Mouse (Mus musculus) midbrain, embryonic 16.5 days (tissue): Measurements from ENCODE around the gene Olfr314. TPM values are rescaled to one million over a fixed set of nuclear protein-coding genes. Genes with fewer than 3 reads are reported as not detected.
"Not testable (repeated sequence)": the region's sequence is repeated elsewhere in the genome, so short reads cannot be mapped to it uniquely, and the experiment has no call there.

ENCODE experiments used
- ATAC-seq: fragments of 200-750 bp; cut with Nextera tagmentation; 2 replicates; pipeline ENCODE4 v1.8.0; 2017; ENCODE audit warnings: moderate TSS enrichment
- H3K27ac ChIP-seq: fragments of 300-500 bp; sonication (generic); 2 replicates; pipeline ENCODE4 v1.5.1; 2014; ENCODE audit warnings: mild to moderate bottlenecking, low read length, mixed read lengths
- H3K27me3 ChIP-seq: fragments of 300-500 bp; sonication (generic); 2 replicates; pipeline ENCODE4 v1.6.1; 2014; ENCODE audit warnings: low read depth, low read length, mixed read lengths; ENCODE audit not compliant: control insufficient read depth, insufficient read depth
- H3K36me3 ChIP-seq: fragments of 300-500 bp; sonication (generic); 2 replicates; pipeline ENCODE4 v1.6.1; 2014; ENCODE audit warnings: mild to moderate bottlenecking, low read length, moderate library complexity, mixed read lengths; ENCODE audit not compliant: control insufficient read depth, insufficient read depth
- H3K4me1 ChIP-seq: fragments of 300-500 bp; sonication (generic); 2 replicates; pipeline ENCODE4 v1.6.1; 2014; ENCODE audit warnings: mild to moderate bottlenecking, low read length, mixed read lengths; ENCODE audit not compliant: control insufficient read depth, insufficient read depth
- H3K4me2 ChIP-seq: fragments of 300-500 bp; sonication (generic); 2 replicates; pipeline ENCODE4 v1.6.1; 2014; ENCODE audit warnings: mild to moderate bottlenecking, low read length, mixed read lengths
- H3K4me3 ChIP-seq: fragments of 300-500 bp; sonication (generic); 2 replicates; pipeline ENCODE4 v1.5.1; 2014; ENCODE audit warnings: low read depth, mild to moderate bottlenecking, low read length, moderate library complexity, mixed read lengths
- H3K9ac ChIP-seq: fragments of 300-500 bp; sonication (generic); 2 replicates; pipeline ENCODE4 v1.6.1; 2014; ENCODE audit warnings: low read depth, low read length, mixed read lengths
- H3K9me3 ChIP-seq: fragments of 300-500 bp; sonication (generic); replicated peaks from 2 replicates; pipeline ENCODE4 v1.6.1; 2014; ENCODE audit warnings: mild to moderate bottlenecking, low read length, mixed read lengths; ENCODE audit not compliant: control insufficient read depth, poor library complexity, severe bottlenecking
- WGBS: fragments of 180-500 bp; shearing (Covaris S2); extraction: QIAGEN DNeasy Blood & Tissue Kit; methylation state at CpG from one replicate; pipeline ENCODE4 v1.1.7; 2014; 5-methylcytosine and 5-hydroxymethylcytosine counted together
- polyA plus RNA-seq: library from polyadenylated mRNA; unstranded; fragments of >200 nt; fragmentation: Nextera tagmentation; extraction: Ambion mirVana; gene quantifications from 2 replicates; pipeline ENCODE4 v1.2.1, GENCODE M21; 2015

Gene Olfr314
- polyA plus RNA-seq, 1 experiment from 2014 or later, result not detected

DNA sequence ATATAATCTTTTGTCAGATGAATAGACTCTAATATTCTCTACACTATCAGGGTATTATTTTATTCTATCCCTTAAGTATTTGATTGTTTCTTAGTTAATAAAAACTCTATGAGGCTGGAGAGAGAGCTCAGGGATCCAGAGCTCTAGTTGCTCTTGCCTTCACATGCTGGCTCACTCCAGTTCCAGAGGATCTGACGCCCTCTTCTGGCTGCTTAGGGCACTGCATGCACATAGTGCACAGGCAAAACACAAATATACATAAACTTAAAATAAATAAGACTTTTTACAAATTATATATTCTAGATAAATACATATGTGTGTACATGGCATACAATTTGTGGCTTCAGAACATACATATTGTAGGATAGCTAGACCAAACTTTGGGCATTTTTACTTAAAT, 29.2 kb downstream of the Olfr314 start:
- ATAC-seq, result no peak
- Histone ChIP-seq H3K36me3 (no peaks in the 10 kb centered on the region), H3K4me3 (no peak overlapping the region), H3K9me3 (no peaks in the 10 kb centered on the region), H3K27me3 (no peaks in the 10 kb centered on the region), H3K4me1 (no peaks in the 10 kb centered on the region), H3K9ac (no peak overlapping the region), H3K27ac (no peak overlapping the region), H3K4me2 (no peak overlapping the region)
- WGBS, result 0% methylated on average over 1 of the region's 1 CpGs

DNA sequence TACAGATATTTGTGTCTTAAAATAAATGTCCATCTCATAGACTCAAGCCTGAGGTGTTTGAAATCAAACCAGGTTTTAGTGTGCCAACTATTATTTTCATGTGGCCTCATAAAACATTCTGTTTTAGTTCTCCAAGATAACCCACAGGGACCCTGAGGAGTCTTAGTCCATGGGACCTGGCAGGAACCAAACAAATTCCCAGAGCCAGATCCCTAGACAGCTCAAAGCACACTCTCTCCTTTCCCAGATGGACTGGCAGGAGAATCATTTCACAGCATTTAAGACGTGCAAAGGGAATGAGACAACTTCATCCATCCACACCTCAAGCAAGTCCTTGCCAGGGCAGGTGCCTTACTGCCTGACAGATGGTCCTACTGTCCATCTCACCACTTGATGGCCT, 31.9 kb downstream of the Olfr314 start, which contains the start of gene Olfr313:
Gene Olfr313, plus strand, starts transcription at position 301 of the 400 bp plus-strand sequence.
- H3K4me2 ChIP-seq, H3K27ac ChIP-seq, H3K9ac ChIP-seq, H3K36me3 ChIP-seq, H3K27me3 ChIP-seq, H3K4me1 ChIP-seq, H3K9me3 ChIP-seq, H3K4me3 ChIP-seq, ATAC-seq: not testable (repeated sequence)
- 64% methylated on average over 1 of the region's 1 CpGs for WGBS

- Histone ChIP-seq H3K4me1 (no peaks in the 10 kb centered on the region), H3K27me3 (no peaks in the 10 kb centered on the region), H3K9me3 (no peaks in the 10 kb centered on the region), H3K27ac (no peak overlapping the region), H3K4me3 (no peak overlapping the region), H3K9ac (no peak overlapping the region), H3K36me3 (no peaks in the 10 kb centered on the region), H3K4me2 (no peak overlapping the region)
- WGBS, result 81% methylated on average over 1 of the region's 1 CpGs
- ATAC-seq, result no peak
Measured at GRCm38 (mm10) chr11:58815676-58816075, 32.9 kb downstream of the Olfr314 start.

DNA sequence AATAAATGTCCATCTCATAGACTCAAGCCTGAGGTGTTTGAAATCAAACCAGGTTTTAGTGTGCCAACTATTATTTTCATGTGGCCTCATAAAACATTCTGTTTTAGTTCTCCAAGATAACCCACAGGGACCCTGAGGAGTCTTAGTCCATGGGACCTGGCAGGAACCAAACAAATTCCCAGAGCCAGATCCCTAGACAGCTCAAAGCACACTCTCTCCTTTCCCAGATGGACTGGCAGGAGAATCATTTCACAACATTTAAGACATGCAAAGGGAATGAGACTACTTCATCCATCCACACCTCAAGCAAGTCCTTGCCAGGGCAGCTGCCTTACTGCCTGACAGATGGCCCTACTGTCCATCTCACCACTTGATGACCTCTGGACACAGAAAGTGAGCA, 46.2 kb downstream of the Olfr314 start, which contains the start of gene Olfr312:
Gene Olfr312, plus strand, starts transcription at position 301 of the 400 bp plus-strand sequence.
- not testable (repeated sequence) for H3K36me3 ChIP-seq, H3K9me3 ChIP-seq, H3K27ac ChIP-seq, H3K4me1 ChIP-seq, ATAC-seq, H3K9ac ChIP-seq, H3K4me2 ChIP-seq, H3K4me3 ChIP-seq, H3K27me3 ChIP-seq

GRCm38 (mm10) chr11:58829764-58830163, 47.0 kb downstream of the Olfr314 start:
- Histone ChIP-seq H3K36me3 (no peaks in the 10 kb centered on the region), H3K9ac (no peak overlapping the region), H3K27ac (no peak overlapping the region), H3K9me3 (no peaks in the 10 kb centered on the region), H3K4me2 (no peak overlapping the region), H3K4me1 (no peaks in the 10 kb centered on the region), H3K4me3 (no peak overlapping the region), H3K27me3 (no peaks in the 10 kb centered on the region)
- 75% methylated on average over 3 of the region's 3 CpGs for WGBS
- ATAC-seq, result no peak

DNA sequence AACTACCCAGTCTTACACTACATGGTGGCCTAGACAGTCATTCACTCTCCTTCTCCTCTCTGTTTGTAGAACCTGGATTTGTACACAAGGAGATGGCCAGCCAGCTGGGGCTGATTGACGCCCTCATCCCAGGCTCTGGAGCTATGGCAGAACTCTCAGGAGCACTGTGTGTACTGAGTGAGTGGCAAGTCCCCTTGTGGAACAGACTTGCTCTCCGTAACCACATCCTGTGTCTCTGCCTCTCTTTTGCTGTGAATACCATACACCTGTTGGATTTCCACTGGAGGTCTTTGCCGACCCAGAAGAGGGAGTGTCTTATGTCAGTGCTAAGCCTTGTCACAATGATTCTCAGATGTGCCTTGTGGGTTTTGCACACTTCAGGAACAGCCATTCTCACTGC, 49.8 kb downstream of the Olfr314 start:
- not testable (repeated sequence) for H3K4me1 ChIP-seq, H3K36me3 ChIP-seq, H3K27me3 ChIP-seq, H3K27ac ChIP-seq, H3K4me3 ChIP-seq, ATAC-seq, H3K9ac ChIP-seq, H3K4me2 ChIP-seq, H3K9me3 ChIP-seq
- WGBS, result 87% methylated on average over 3 of the region's 3 CpGs

Other genes with a start within 250 kb of the Olfr314 start
- gene Olfr330, start 248.1 kb upstream of the Olfr314 start, polyA plus RNA-seq, result not detected in 2 replicates
- gene Olfr329-ps, start 236.5 kb upstream of the Olfr314 start, polyA plus RNA-seq, result not detected in 2 replicates
- gene Olfr328, start 227.3 kb upstream of the Olfr314 start, polyA plus RNA-seq, result 0.07 TPM in 1 of 2 replicates, not detected in the other
- not detected in 2 replicates for gene Olfr224, start 212.4 kb upstream of the Olfr314 start, polyA plus RNA-seq
- gene Olfr325, start 205.2 kb upstream of the Olfr314 start, polyA plus RNA-seq, result not detected in 2 replicates
- 0.05 and 0.10 TPM in 2 replicates for gene Olfr324, start 187.8 kb upstream of the Olfr314 start, polyA plus RNA-seq
- not detected in 2 replicates for gene 2210407C18Rik, start 166.9 kb upstream of the Olfr314 start, polyA plus RNA-seq
- not detected in 2 replicates for gene Olfr323, start 152.5 kb upstream of the Olfr314 start, polyA plus RNA-seq
- gene Trim58, start 142.5 kb upstream of the Olfr314 start, polyA plus RNA-seq, result 0.15 and 0.19 TPM in 2 replicates
- gene Olfr322, start 124.2 kb upstream of the Olfr314 start, polyA plus RNA-seq, result not detected in 2 replicates
- gene Olfr320, start 101.9 kb upstream of the Olfr314 start, polyA plus RNA-seq, result not detected in 2 replicates
- gene Olfr319, start 83.8 kb upstream of the Olfr314 start, polyA plus RNA-seq, result not detected in 2 replicates
- gene Olfr318, start 58.9 kb upstream of the Olfr314 start, polyA plus RNA-seq, result not detected in 2 replicates
- 0.10 and 0.13 TPM in 2 replicates for gene Olfr317, start 43.7 kb upstream of the Olfr314 start, polyA plus RNA-seq
- not detected in 2 replicates for gene Olfr316, start 30.2 kb upstream of the Olfr314 start, polyA plus RNA-seq
- not detected in 2 replicates for gene Olfr315, start 9.8 kb upstream of the Olfr314 start, polyA plus RNA-seq
- gene Fam183b, start 19.0 kb downstream of the Olfr314 start, polyA plus RNA-seq, result 13.6 and 15.3 TPM in 2 replicates
- not detected in 2 replicates for gene Olfr313, start 32.0 kb downstream of the Olfr314 start, polyA plus RNA-seq
- not detected in 2 replicates for gene Olfr312, start 46.3 kb downstream of the Olfr314 start, polyA plus RNA-seq
- gene Olfr311, start 56.3 kb downstream of the Olfr314 start, polyA plus RNA-seq, result not detected in 2 replicates
- gene Gm12258, start 64.2 kb downstream of the Olfr314 start, polyA plus RNA-seq, result 24.7 and 26.1 TPM in 2 replicates
- 13.9 and 15.0 TPM in 2 replicates for gene 2810021J22Rik, start 84.3 kb downstream of the Olfr314 start, polyA plus RNA-seq
- gene Zfp39, start 121.3 kb downstream of the Olfr314 start, polyA plus RNA-seq, result 6.8 and 8.1 TPM in 2 replicates
- not detected in 2 replicates for gene Btnl10, start 135.0 kb downstream of the Olfr314 start, polyA plus RNA-seq
- gene Rnf187, start 156.0 kb downstream of the Olfr314 start, polyA plus RNA-seq, result 550 and 556 TPM in 2 replicates
- 345 and 399 TPM in 2 replicates for gene Hist3h2ba, start 166.0 kb downstream of the Olfr314 start, polyA plus RNA-seq
- 107 and 115 TPM in 2 replicates for gene Hist3h2a, start 171.7 kb downstream of the Olfr314 start, polyA plus RNA-seq
- gene Trim17, start 171.7 kb downstream of the Olfr314 start, polyA plus RNA-seq, result 1.3 and 2.1 TPM in 2 replicates
- gene Trim11, start 195.1 kb downstream of the Olfr314 start, polyA plus RNA-seq, result 19.5 and 22.3 TPM in 2 replicates